Mouse (Mus musculus): ENCODE data around the gene Tmem54. TPM values are rescaled to one million over a fixed set of nuclear protein-coding genes. Genes with fewer than 3 reads are reported as not detected.

Tmem54 gene
- polyA plus RNA-seq (2016; fragmentation: Nextera tagmentation; extraction: Ambion mirVana): 1.9 and 2.0 TPM in 2 replicates

DNA sequence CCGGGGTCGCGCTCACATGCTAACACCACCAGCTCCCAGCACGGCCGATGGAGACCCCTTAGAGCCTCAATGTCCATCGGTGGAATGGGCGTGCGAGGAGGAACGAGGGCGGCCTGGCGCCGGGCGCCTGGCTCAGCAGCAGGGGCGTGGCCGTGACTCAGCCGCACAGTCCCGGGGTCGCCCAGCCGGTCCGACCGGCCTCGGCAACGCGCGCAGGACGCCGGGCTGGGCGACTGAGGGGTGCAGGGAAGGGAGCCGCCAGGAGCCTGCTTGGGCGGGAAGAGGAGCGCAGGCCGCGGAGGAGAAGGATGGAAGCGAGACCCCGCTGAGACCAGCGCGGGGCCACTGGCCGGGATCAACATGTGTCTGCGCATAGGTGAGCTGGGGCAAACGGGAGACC, at the start of gene Tmem54:
Tmem54 (plus strand) TSS at position 193 of the 400 bp plus-strand sequence.
- 2% methylated on average over 40 of the region's 40 CpGs for WGBS (ENCODE audit: insufficient replicate concordance)
- Histone ChIP-seq H3K9ac (no peak within 1 kb of the TSS), H3K27ac (no peak within 1 kb of the TSS), H3K9me3 (replicated peaks) (no peaks in the 10 kb centered on the region), H3K4me2 (peak within 1 kb of the TSS; percentile 45), H3K4me3 (peak within 1 kb of the TSS; percentile 15; the same call in 1 of the 2 replicates), H3K4me1 (peaks cover 9% of the 10 kb centered on the region; the same call in 1 of the 2 replicates), H3K36me3 (no peaks in the 10 kb centered on the region), H3K27me3 (replicated peaks) (peaks cover 77% of the 10 kb centered on the region)
- peak; percentile 30; the same call in 1 of the 2 replicates for ATAC-seq

DNA sequence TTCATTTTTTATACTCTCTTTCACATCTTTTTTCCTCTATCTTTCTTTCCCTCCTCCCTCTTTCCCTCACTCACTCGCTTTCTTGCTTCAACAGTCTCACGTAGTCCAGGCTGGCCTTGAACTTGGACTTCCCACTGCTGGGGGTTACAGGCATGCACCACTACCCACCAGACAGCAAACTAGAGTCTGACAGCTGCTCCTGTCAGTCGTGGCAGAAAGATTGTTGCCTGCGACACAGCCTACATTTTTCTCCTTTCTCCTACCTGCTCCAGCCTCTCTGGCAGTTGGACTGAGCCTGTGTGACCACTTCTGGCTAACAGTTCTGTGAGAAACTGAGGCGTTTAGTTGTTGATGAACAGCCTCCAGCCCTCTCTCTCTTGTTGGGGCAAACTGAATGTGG, 49.8 kb upstream of the Tmem54 start:
- Histone ChIP-seq H3K4me2 (no peak overlapping the region), H3K4me1 (peaks cover 43% of the 10 kb centered on the region)
- 73% methylated on average over 5 of the region's 5 CpGs for WGBS (ENCODE audit: insufficient replicate concordance)

DNA sequence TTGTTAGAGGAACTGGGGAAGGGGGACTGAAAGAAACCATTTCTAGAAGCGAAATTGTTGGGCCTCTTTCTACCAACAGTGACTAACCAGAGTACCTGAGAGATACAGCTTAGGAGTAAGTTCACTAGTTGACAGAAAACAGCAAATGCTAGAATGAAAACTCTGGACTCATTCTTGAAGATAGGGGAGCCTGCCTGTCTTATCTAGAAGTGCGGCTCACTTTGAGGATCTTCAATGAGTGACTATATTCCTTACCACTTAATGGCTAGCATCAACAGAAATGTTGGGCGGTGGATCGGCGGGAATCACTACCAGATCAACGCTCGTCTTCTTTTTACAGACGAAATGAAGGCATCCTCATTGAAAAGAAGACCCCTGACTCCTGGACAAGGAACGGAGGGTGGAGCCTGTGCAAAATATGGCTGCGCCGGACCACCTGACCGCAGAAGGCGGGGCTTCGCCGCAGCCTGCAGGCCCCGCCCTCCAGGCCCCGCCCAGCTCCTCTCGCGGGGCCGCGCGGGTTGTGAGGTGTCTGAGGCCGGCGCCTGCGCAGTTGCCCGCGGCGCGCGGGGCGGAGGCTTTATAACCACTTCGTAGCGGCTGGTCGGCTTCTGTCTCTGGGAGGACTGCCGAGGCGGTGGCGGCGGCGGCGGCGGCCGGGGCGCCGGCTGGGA, 47.7 kb upstream of the Tmem54 start:
- peak overlapping the region; percentile 94 for H3K27ac ChIP-seq
- H3K9me3 ChIP-seq (replicated peaks): no peaks in the 10 kb centered on the region
- H3K27me3 ChIP-seq (replicated peaks): no peaks in the 10 kb centered on the region
- 3% methylated on average over 40 of the region's 44 CpGs for WGBS (ENCODE audit: insufficient replicate concordance)
- peak overlapping the region; percentile 93 for H3K4me3 ChIP-seq
- H3K4me1 ChIP-seq: peaks cover 44% of the 10 kb centered on the region
- peak overlapping the region; percentile 100 for H3K4me2 ChIP-seq
- H3K9ac ChIP-seq: peak overlapping the region; percentile 93
- no peaks in the 10 kb centered on the region for H3K36me3 ChIP-seq
- ATAC-seq: peak; percentile 95

More for the DNA sequence above, 49.8 kb upstream of the Tmem54 start:
- Histone ChIP-seq H3K9ac (no peak overlapping the region), H3K27me3 (replicated peaks) (peaks cover 6% of the 10 kb centered on the region), H3K4me3 (no peak overlapping the region), H3K36me3 (no peaks in the 10 kb centered on the region), H3K9me3 (replicated peaks) (no peaks in the 10 kb centered on the region), H3K27ac (no peak overlapping the region)
- no peak for ATAC-seq

DNA sequence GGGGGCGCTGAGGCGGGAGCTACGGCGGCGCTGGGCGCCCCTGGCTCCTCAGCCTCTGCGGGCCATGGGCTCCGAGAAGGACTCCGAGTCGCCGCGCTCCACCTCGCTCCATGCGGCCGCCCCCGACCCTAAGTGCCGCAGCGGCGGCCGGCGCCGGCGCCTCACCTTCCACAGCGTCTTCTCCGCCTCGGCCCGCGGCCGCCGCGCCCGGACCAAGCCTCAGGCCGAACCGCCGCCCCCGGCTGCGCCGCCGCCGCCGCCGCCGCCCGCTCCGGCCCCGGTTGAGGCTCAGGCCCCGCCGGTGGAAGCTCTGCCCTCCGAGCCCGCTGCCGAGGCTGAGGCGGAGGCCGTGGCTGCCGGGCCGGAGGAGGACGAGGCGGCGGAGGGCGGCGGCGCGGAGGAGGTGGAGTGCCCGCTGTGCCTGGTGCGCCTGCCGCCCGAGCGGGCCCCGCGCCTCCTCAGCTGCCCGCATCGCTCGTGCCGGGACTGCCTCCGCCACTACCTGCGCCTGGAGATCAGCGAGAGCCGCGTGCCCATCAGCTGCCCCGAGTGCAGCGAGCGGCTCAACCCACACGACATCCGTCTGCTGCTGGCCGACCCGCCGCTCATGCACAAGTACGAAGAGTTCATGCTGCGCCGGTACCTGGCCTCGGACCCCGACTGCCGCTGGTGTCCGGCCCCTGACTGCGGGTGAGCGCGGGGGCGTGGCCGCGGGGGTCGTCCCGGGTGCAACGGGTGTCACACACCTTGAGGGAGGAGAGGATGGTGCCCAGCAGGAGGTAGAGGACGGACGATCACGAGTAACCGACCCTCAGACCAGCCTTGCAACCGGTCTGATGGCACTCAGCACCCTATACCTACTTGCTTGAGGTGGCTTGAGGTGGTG, 46.9 kb upstream of the Tmem54 start, which contains the start of gene Rnf19b:
Rnf19b (plus strand) TSS at position 65 of the 886 bp plus-strand sequence.
- ATAC-seq: peak; percentile 73
- no peaks in the 10 kb centered on the region for H3K9me3 ChIP-seq (replicated peaks)
- peaks cover 51% of the 10 kb centered on the region for H3K4me1 ChIP-seq
- H3K36me3 ChIP-seq: no peaks in the 10 kb centered on the region
- H3K4me2 ChIP-seq: peak within 1 kb of the TSS; percentile 100
- peak within 1 kb of the TSS; percentile 94 for H3K27ac ChIP-seq
- peak within 1 kb of the TSS; percentile 93 for H3K9ac ChIP-seq
- under 1% methylated on average over 72 of the region's 107 CpGs for WGBS (ENCODE audit: insufficient replicate concordance)
- H3K27me3 ChIP-seq (replicated peaks): no peaks in the 10 kb centered on the region
- H3K4me3 ChIP-seq: peak within 1 kb of the TSS; percentile 93

DNA sequence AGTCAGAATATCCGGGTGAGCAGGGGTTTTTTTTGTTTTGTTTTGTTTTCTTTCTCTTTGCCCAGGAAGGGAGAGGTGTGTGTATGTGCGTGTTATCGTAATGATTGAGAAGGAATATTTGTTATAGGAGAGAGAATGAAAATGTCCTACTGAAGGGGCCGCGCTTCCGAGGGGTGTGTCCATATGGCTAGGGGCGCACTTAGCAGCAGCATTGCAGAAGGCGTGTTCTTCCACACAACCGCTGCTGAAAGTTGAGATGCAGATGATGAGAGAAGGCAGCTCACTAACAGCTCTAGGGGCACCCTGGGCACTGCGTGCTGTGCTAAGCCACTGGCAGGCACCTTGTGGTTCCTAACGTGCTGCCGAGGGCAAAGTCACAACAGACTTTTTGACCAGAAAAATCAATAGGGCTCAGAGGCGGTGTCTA, 46.2 kb upstream of the Tmem54 start:
- H3K4me1 ChIP-seq: peaks cover 51% of the 10 kb centered on the region
- H3K9me3 ChIP-seq (replicated peaks): no peaks in the 10 kb centered on the region
- ATAC-seq: no peak
- peak overlapping the region; percentile 93 for H3K4me3 ChIP-seq
- H3K4me2 ChIP-seq: peak overlapping the region; percentile 100
- H3K27ac ChIP-seq: peak overlapping the region; percentile 94
- H3K36me3 ChIP-seq: no peaks in the 10 kb centered on the region
- H3K27me3 ChIP-seq (replicated peaks): no peaks in the 10 kb centered on the region
- 5% methylated on average over 13 of the region's 13 CpGs for WGBS (ENCODE audit: insufficient replicate concordance)
- H3K9ac ChIP-seq: peak overlapping the region; percentile 93

DNA sequence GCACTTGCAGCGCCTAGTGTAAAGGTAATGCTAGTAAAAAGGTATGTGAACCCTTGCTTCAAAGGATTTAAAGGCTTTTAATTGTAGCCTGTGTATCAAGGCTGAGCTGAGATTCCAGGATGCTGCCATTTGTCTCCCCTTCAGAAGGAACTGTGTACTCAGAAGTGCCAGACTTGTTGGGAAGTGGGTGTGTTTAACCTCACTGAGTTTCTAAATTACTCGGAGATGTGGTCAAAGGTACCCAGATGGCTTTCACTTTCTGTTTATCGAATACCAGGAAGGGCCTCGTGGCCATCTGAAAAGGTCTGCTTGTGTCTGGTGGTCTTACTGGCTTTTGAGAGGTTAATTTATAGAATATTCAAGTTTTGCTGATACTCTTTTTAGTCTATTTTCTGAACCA, 45.4 kb upstream of the Tmem54 start:
- no peaks in the 10 kb centered on the region for H3K36me3 ChIP-seq
- H3K4me3 ChIP-seq: peak overlapping the region; percentile 93
- peaks cover 51% of the 10 kb centered on the region for H3K4me1 ChIP-seq
- no peaks in the 10 kb centered on the region for H3K27me3 ChIP-seq (replicated peaks)
- H3K4me2 ChIP-seq: peak overlapping the region; percentile 100
- H3K9ac ChIP-seq: peak overlapping the region; percentile 93
- no peak overlapping the region for H3K27ac ChIP-seq
- no peaks in the 10 kb centered on the region for H3K9me3 ChIP-seq (replicated peaks)
- ATAC-seq: no peak
- 28% methylated on average over 4 of the region's 4 CpGs for WGBS (ENCODE audit: insufficient replicate concordance)

DNA sequence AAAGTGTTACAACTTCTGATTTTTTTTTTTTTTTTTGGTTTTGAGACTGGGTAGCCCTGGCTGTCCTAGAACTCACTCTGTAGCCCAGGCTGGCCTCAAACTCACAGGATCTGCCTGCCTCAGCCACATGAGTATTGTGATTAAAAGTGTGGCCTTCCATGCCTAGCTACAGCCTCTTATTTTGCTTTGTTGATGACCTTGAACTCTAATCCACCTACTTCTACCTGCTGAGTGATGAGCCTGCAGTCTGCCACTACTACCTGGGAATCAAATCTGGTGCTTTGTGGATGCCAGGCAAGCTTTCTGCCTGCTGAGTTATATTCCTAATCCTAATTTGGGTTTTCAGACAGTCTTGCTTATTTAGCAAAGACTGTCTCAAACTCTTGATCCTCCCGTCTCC, 43.9 kb upstream of the Tmem54 start:
- WGBS (ENCODE audit: insufficient replicate concordance): 88% methylated on average over 1 of the region's 1 CpGs
- Histone ChIP-seq H3K4me1 (peaks cover 51% of the 10 kb centered on the region), H3K36me3 (no peaks in the 10 kb centered on the region), H3K27me3 (replicated peaks) (no peaks in the 10 kb centered on the region), H3K9me3 (replicated peaks) (no peaks in the 10 kb centered on the region), H3K4me2 (no peak overlapping the region), H3K4me3 (no peak overlapping the region), H3K27ac (no peak overlapping the region), H3K9ac (no peak overlapping the region)
- ATAC-seq: no peak

DNA sequence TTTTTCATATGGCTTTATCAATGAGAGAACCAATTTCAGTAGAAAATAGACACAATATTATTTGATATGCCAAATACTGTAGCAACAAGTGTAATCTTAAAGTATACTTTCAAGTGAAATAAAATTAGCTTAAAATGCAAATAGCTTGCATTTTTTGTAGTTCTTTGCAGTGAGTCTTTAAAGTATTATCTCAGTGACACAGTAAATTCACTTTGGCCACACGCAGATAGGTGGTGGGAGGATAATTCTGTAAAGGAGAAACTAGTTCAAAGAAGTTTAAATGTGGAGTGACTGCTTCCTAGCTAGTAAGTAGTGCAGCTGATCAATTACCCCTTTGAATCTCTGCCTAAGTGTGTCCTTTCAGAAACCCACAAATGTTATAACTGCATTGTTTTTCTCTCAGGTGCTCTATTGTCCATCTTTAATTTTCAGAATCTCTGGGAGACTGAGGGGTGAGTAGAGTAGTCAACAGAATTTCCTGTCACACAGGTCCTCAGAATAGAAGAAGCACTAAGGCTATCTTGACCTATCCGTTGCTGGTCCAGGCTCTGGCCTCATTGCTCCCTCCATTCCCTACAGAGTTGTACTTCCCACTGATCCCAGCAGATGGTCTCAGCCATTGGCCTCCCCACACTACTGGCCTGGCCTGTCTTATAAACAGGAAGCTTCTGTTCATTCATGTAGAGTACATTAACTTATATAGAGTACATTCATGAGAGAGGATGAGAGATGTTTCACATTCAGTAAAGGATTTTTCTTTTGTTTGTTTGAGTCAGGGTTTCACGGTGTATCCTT, 42.9 kb upstream of the Tmem54 start:
- Histone ChIP-seq H3K4me3 (no peak overlapping the region), H3K36me3 (no peaks in the 10 kb centered on the region), H3K4me1 (peaks cover 42% of the 10 kb centered on the region), H3K27ac (no peak overlapping the region), H3K9me3 (replicated peaks) (no peaks in the 10 kb centered on the region), H3K4me2 (no peak overlapping the region), H3K27me3 (replicated peaks) (no peaks in the 10 kb centered on the region), H3K9ac (no peak overlapping the region)
- 64% methylated on average over 3 of the region's 3 CpGs for WGBS (ENCODE audit: insufficient replicate concordance)
- ATAC-seq: no peak

DNA sequence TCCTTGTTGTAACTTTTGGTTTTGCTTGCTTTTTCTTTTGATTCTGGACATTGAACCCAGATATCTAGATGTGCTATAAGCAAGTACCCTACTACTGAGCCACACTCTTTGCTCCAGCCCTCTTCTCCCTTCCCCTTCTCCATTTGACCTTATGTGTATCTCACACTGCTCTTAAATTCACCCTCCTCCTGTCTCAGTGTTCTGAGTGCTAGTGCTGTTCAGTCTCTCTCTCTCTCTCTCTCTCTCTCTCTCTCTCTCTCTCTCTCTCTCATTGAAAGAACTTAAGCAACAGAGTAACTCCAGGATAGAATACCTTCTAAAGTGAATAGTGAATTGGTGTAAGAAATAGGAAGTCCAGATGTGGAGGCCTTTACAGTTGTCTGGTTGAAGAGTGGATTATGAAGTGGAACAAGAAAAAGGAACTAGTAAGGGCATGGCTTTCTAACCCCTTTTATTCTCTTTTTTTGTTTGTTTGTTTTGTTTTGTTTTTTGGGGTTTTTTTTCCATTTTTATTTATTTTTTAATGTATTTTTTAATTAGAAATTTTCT, 39.6 kb upstream of the Tmem54 start:
- Histone ChIP-seq H3K27ac (no peak overlapping the region), H3K9me3 (replicated peaks) (no peaks in the 10 kb centered on the region), H3K36me3 (no peaks in the 10 kb centered on the region), H3K27me3 (replicated peaks) (no peaks in the 10 kb centered on the region), H3K4me3 (no peak overlapping the region), H3K4me1 (peaks cover 22% of the 10 kb centered on the region), H3K9ac (no peak overlapping the region), H3K4me2 (no peak overlapping the region)
- no peak for ATAC-seq

- Histone ChIP-seq H3K36me3 (peaks cover under 1% of the 10 kb centered on the region; the same call in 1 of the 2 replicates), H3K9ac (no peak overlapping the region), H3K27ac (no peak overlapping the region), H3K27me3 (replicated peaks) (no peaks in the 10 kb centered on the region), H3K9me3 (replicated peaks) (no peaks in the 10 kb centered on the region), H3K4me1 (peaks cover 5% of the 10 kb centered on the region), H3K4me2 (no peak overlapping the region), H3K4me3 (no peak overlapping the region)
- WGBS (ENCODE audit: insufficient replicate concordance): 80% methylated on average over 5 of the region's 5 CpGs
- ATAC-seq: no peak
These were observed 37.5 kb upstream of the Tmem54 start for GRCm38 (mm10) chr4:129067638-129068415.

- Histone ChIP-seq H3K27ac (no peak overlapping the region), H3K4me1 (no peaks in the 10 kb centered on the region), H3K27me3 (replicated peaks) (no peaks in the 10 kb centered on the region), H3K4me2 (no peak overlapping the region), H3K36me3 (peaks cover 11% of the 10 kb centered on the region), H3K4me3 (no peak overlapping the region), H3K9me3 (replicated peaks) (no peaks in the 10 kb centered on the region), H3K9ac (no peak overlapping the region)
- ATAC-seq: no peak
- WGBS (ENCODE audit: insufficient replicate concordance): 90% methylated on average over 4 of the region's 4 CpGs
These were observed 36.5 kb upstream of the Tmem54 start for GRCm38 (mm10) chr4:129068848-129069247.
